Comparison of ENCODE assay signal across 18 mouse cellular contexts in genomic region chr12:40497806-40498205, GRCm38 (mm10).
"Had no signal": no experiment of that assay in that cellular context is flagged by ENCODE, and none has a peak within 500 bp of the region (broad histone marks: within the 10 kb centered on the region; RNA-seq: fewer than 3 reads in every experiment).

No protein-coding gene starts in this region.

- H3K4me2 ChIP-seq: liver, embryonic 11.5 days; liver, embryonic 15.5 days; midbrain, embryonic 11.5 days; midbrain, embryonic 15.5 days; stomach, embryonic 15.5 days had no signal

- H3K4me3 ChIP-seq: left cerebral cortex, adult 2 months; limb, embryonic 10.5 days; liver, embryonic 15.5 days; megakaryocyte, embryonic 14.5 days; midbrain, embryonic 15.5 days; stomach, embryonic 15.5 days had no signal

- DNase-seq: kidney, adult 11 months; kidney, adult 9 months; kidney, postnatal 36 days; lung, adult 2 months; retina, postnatal 1 day; spleen, adult 18-20 months; thymus, adult 2 months; thymus, postnatal 25 days had no signal

- H3K27ac ChIP-seq: kidney, postnatal 0 days; left cerebral cortex, adult 2 months; limb, embryonic 10.5 days; liver, embryonic 15.5 days; macrophage; midbrain, embryonic 15.5 days; stomach, embryonic 15.5 days had no signal

- H3K36me3 ChIP-seq: limb, embryonic 10.5 days; liver, embryonic 15.5 days; midbrain, embryonic 15.5 days; stomach, embryonic 15.5 days had no signal

- H3K9me3 ChIP-seq: limb, embryonic 10.5 days; liver, embryonic 15.5 days; midbrain, embryonic 15.5 days; stomach, embryonic 15.5 days had no signal

- ATAC-seq: midbrain, embryonic 15.5 days had no signal

- H3K27me3 ChIP-seq: liver, embryonic 15.5 days; midbrain, embryonic 15.5 days; stomach, embryonic 15.5 days had no signal

- H3K9ac ChIP-seq: liver, embryonic 15.5 days; midbrain, embryonic 15.5 days; stomach, embryonic 15.5 days had no signal

- H3K4me1 ChIP-seq: megakaryocyte, embryonic 14.5 days had no signal
